ENCODE assay signal across 20 mouse cellular contexts in the genomic region with DNA sequence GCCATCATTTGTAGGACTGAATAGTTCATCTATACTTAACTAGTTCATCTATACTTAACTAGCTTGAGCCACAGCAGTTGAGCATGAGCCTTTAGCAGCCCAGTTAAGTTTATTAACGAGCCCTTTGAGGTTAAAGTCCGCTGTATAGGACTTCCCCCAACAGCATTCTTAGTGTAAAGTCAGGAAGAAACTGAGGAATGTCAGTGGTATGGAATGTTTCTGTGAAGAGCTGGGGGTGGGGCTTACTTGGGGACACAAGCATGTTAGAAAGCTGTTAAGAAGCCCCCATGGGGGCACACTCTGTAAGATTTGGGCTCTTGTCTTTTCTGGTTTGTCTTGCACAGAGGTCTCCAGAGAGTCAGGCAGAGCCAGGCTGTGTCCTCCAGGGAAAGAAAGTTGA. TPM values are rescaled to one million over a fixed set of nuclear protein-coding genes. Genes with fewer than 3 reads are reported as not detected.
A peak's percentile ranks its signal among the peaks of the same experiment; 100 is the strongest.
DNase-seq lines count a peak whose midpoint lies in the region; ATAC-seq and TF ChIP-seq lines count a peak whose summit lies in the region.
"Had no signal": no experiment of that assay in that cellular context is flagged by ENCODE, and none has a peak within 500 bp of the region (broad histone marks: within the 10 kb centered on the region; RNA-seq: fewer than 3 reads in every experiment).

No protein-coding gene starts in this region.

- WGBS in heart, embryonic 15.5 days, result 39% methylated on average over 2 of the region's 2 CpGs
- whole genome bisulfite sequencing in lung, embryonic 15.5 days, result 16% methylated on average over 2 of the region's 2 CpGs
- 72% methylated on average over 2 of the region's 2 CpGs for WGBS in lung, adult 2 months
- 18% methylated on average over 2 of the region's 2 CpGs for WGBS in intestine, embryonic 15.5 days
- WGBS in hindbrain, postnatal 0 days, result 70% methylated on average over 2 of the region's 2 CpGs

- H3K4me1 ChIP-seq in heart, embryonic 15.5 days (replicated peaks), result peaks cover 46% of the 10 kb centered on the region
- peaks cover 37% of the 10 kb centered on the region for H3K4me1 ChIP-seq in lung, embryonic 15.5 days
- peaks cover 5% of the 10 kb centered on the region for H3K4me1 ChIP-seq in lung, adult 2 months (ENCODE audit: control insufficient read depth, insufficient read depth, low read length)
- H3K4me1 ChIP-seq in intestine, embryonic 15.5 days (replicated peaks), result peaks cover 42% of the 10 kb centered on the region
- peaks cover 16% of the 10 kb centered on the region; the same call in 1 of the 2 replicates for H3K4me1 ChIP-seq in hindbrain, postnatal 0 days (ENCODE audit: insufficient read depth, low read length)

- no peak for TF ChIP-seq POLR2A in lung, adult 2 months (IDR thresholded peaks at IDR 0.05; ENCODE audit: borderline replicate concordance, extremely low read depth, low read depth, low read length)

- peaks cover 12% of the 10 kb centered on the region; the same call in 1 of the 2 replicates for H3K36me3 ChIP-seq in heart, embryonic 15.5 days
- no peaks in the 10 kb centered on the region for H3K36me3 ChIP-seq in lung, embryonic 15.5 days
- H3K36me3 ChIP-seq in intestine, embryonic 15.5 days, result no peaks in the 10 kb centered on the region
- H3K36me3 ChIP-seq in hindbrain, postnatal 0 days (ENCODE audit: insufficient read depth, low read length), result no peaks in the 10 kb centered on the region
- H3K36me3 ChIP-seq: liver, embryonic 15.5 days; stomach, embryonic 15.5 days had no signal

- H3K9ac ChIP-seq in heart, embryonic 15.5 days, result no peak overlapping the region; the same call in 1 of the 2 replicates
- H3K9ac ChIP-seq in lung, embryonic 15.5 days, result no peak overlapping the region
- H3K9ac ChIP-seq in intestine, embryonic 15.5 days, result no peak overlapping the region
- no peak overlapping the region for H3K9ac ChIP-seq in hindbrain, postnatal 0 days (replicated peaks; ENCODE audit: low read length)
- H3K9ac ChIP-seq: hindbrain, embryonic 14.5 days; liver, embryonic 15.5 days; stomach, embryonic 15.5 days had no signal

- H3K4me3 ChIP-seq in heart, embryonic 15.5 days, result no peak overlapping the region
- H3K4me3 ChIP-seq in lung, embryonic 15.5 days, result no peak overlapping the region
- H3K4me3 ChIP-seq in lung, adult 2 months (replicated peaks; ENCODE audit: extremely low read depth, low read depth, low read length), result no peak overlapping the region
- H3K4me3 ChIP-seq in intestine, embryonic 15.5 days (replicated peaks), result no peak overlapping the region
- H3K4me3 ChIP-seq in hindbrain, postnatal 0 days (ENCODE audit: low read length), result no peak overlapping the region
- H3K4me3 ChIP-seq: liver, embryonic 15.5 days; stomach, embryonic 15.5 days had no signal

- H3K9me3 ChIP-seq in heart, embryonic 15.5 days (replicated peaks), result no peaks in the 10 kb centered on the region
- H3K9me3 ChIP-seq in lung, embryonic 15.5 days, result no peaks in the 10 kb centered on the region
- no peaks in the 10 kb centered on the region for H3K9me3 ChIP-seq in intestine, embryonic 15.5 days
- H3K9me3 ChIP-seq in hindbrain, postnatal 0 days (ENCODE audit: low read length), result no peaks in the 10 kb centered on the region
- H3K9me3 ChIP-seq: liver, embryonic 15.5 days; stomach, embryonic 15.5 days had no signal

- H3K27ac ChIP-seq in heart, embryonic 15.5 days, result no peak overlapping the region
- H3K27ac ChIP-seq in lung, embryonic 15.5 days, result 0 out of 2 replicates have a peak overlapping the region, but pooled peaks have one; percentile 12
- 0 out of 2 replicates have a peak overlapping the region, but pooled peaks have one; percentile 19 for H3K27ac ChIP-seq in intestine, embryonic 15.5 days
- no peak overlapping the region for H3K27ac ChIP-seq in hindbrain, postnatal 0 days
- H3K27ac ChIP-seq: hindbrain, embryonic 14.5 days; liver, embryonic 15.5 days; stomach, embryonic 15.5 days had no signal

- H3K27me3 ChIP-seq in heart, embryonic 15.5 days, result no peaks in the 10 kb centered on the region; the same call in 1 of the 2 replicates
- peaks cover 21% of the 10 kb centered on the region for H3K27me3 ChIP-seq in lung, embryonic 15.5 days
- H3K27me3 ChIP-seq in intestine, embryonic 15.5 days (replicated peaks), result peaks cover 8% of the 10 kb centered on the region; the same call in 1 of the 2 replicates
- H3K27me3 ChIP-seq in hindbrain, postnatal 0 days (ENCODE audit: insufficient read depth, low read length), result peaks cover 33% of the 10 kb centered on the region
- H3K27me3 ChIP-seq: Patski had no signal

- peak overlapping the region; percentile 17 for H3K4me2 ChIP-seq in heart, embryonic 15.5 days
- H3K4me2 ChIP-seq in lung, embryonic 15.5 days, result peak overlapping the region; percentile 16; the same call in 1 of the 2 replicates
- peak overlapping the region; percentile 40 for H3K4me2 ChIP-seq in intestine, embryonic 15.5 days (replicated peaks)
- H3K4me2 ChIP-seq in hindbrain, postnatal 0 days (ENCODE audit: low read depth, low read length), result no peak overlapping the region
- H3K4me2 ChIP-seq: hindbrain, embryonic 14.5 days; midbrain, embryonic 11.5 days; stomach, embryonic 15.5 days had no signal

- no peak for ATAC-seq in heart, embryonic 15.5 days (replicated peaks; ENCODE audit: insufficient number of reproducible peaks, insufficient read depth, low FRiP score, low read depth)
- no peak for ATAC-seq in lung, embryonic 15.5 days (ENCODE audit: borderline replicate concordance, extremely low read depth, low FRiP score, low TSS enrichment)
- ATAC-seq in intestine, embryonic 15.5 days, result no peak
- ATAC-seq in hindbrain, postnatal 0 days, result no peak
- ATAC-seq: forebrain, embryonic 14.5 days; Patski had no signal

- no peak for TF ChIP-seq CTCF in lung, adult 2 months (IDR thresholded peaks at IDR 0.05; ENCODE audit: insufficient read depth, low read length)
- TF ChIP-seq CTCF in hindbrain, postnatal 0 days (IDR thresholded peaks at IDR 0.05; ENCODE audit: low read depth), result no peak

- no peak for DNase-seq in heart, adult 8-10 months (ENCODE audit: low spot score)
- no peak for DNase-seq in lung, adult 2 months
- DNase-seq in hindbrain, postnatal 0 days (ENCODE audit: low spot score), result no peak
- no peak for DNase-seq in left cerebral cortex, adult 18-20 months (ENCODE audit: low spot score in 2 of 2)
- DNase-seq: adrenal gland, adult 8-10 months; cerebellum, postnatal 36 days; gastrocnemius, postnatal 14 days; right cerebral cortex, postnatal 4 days; thymus, postnatal 14 days had no signal

RNA-seq across cellular contexts. Expression of a gene that starts 15.2 kb away (rescaled TPM):
- not detected in 2 replicates for polyA plus RNA-seq in heart, embryonic 15.5 days (2015; fragmentation: Nextera tagmentation; extraction: Ambion mirVana)
- not detected for total RNA-seq in heart, adult 8-10 months (2022)
- polyA plus RNA-seq in lung, embryonic 15.5 days (2015; fragmentation: Nextera tagmentation; extraction: Ambion mirVana), result not detected in 2 replicates
- not detected in 2 replicates for polyA plus RNA-seq in lung, adult 2 months (2012; rRNA removed)
- polyA plus RNA-seq in intestine, embryonic 15.5 days (2015; fragmentation: Nextera tagmentation; extraction: Ambion mirVana), result not detected in 2 replicates
- not detected in 2 replicates for total RNA-seq in hindbrain, postnatal 0 days (2014; rRNA removed)
- polyA plus RNA-seq in hindbrain, postnatal 0 days (2015; fragmentation: Nextera tagmentation; extraction: Ambion mirVana), result not detected in 2 replicates
- total RNA-seq in left cerebral cortex, adult 18-20 months (2021), result not detected
- total RNA-seq: adrenal gland, adult 8-10 months; gastrocnemius, postnatal 14 days; left cerebral cortex, adult 8-10 months had no signal
- polyA plus RNA-seq: forebrain, embryonic 14.5 days; hindbrain, embryonic 14.5 days; large intestine, adult 2 months; liver, embryonic 15.5 days; midbrain, embryonic 11.5 days; stomach, embryonic 15.5 days had no signal

RNA-seq across cellular contexts. Expression of a gene that starts 38.0 kb away (rescaled TPM):
- polyA plus RNA-seq in heart, embryonic 15.5 days (2015; fragmentation: Nextera tagmentation; extraction: Ambion mirVana), result 14.0 and 14.3 TPM in 2 replicates
- total RNA-seq in heart, adult 8-10 months (2022), result 10 to 100 TPM in 1 of 4 experiments, 1 to 10 TPM in 3; 3.0 to 10.3 (median 4.2) TPM
- polyA plus RNA-seq in lung, embryonic 15.5 days (2015; fragmentation: Nextera tagmentation; extraction: Ambion mirVana), result 4.1 and 4.3 TPM in 2 replicates
- 4.8 and 8.6 TPM in 2 replicates for polyA plus RNA-seq in lung, adult 2 months (2012; rRNA removed)
- 4.1 and 4.9 TPM in 2 replicates for polyA plus RNA-seq in intestine, embryonic 15.5 days (2015; fragmentation: Nextera tagmentation; extraction: Ambion mirVana)
- total RNA-seq in hindbrain, postnatal 0 days (2014; rRNA removed), result 1.6 and 1.8 TPM in 2 replicates
- polyA plus RNA-seq in hindbrain, postnatal 0 days (2015; fragmentation: Nextera tagmentation; extraction: Ambion mirVana), result 1.7 and 1.8 TPM in 2 replicates
- 1 to 10 TPM in 1 of 2 experiments, under 1 TPM in 1; 0.91 to 3.1 TPM for total RNA-seq in left cerebral cortex, adult 18-20 months (2021)

Comparison
In these comparisons a context has a peak if more than half of its experiments do, and no peak if none do; other contexts are left out.
1. H3K27ac ChIP-seq: peak in lung, embryonic 15.5 days (single experiment) and intestine, embryonic 15.5 days (single experiment); none in heart, embryonic 15.5 days (single experiment) and hindbrain, postnatal 0 days (single experiment).